Mouse (Mus musculus) midbrain, postnatal 0 days (tissue): Measurements from ENCODE around the gene Tmeff1. TPM values are rescaled to one million over a fixed set of nuclear protein-coding genes. Genes with fewer than 3 reads are reported as not detected.

Experiments used
- ATAC-seq: fragments of 200-750 bp; cut with Nextera tagmentation; 2 replicates; pipeline ENCODE4 v1.8.0; 2017; ENCODE audit warnings: moderate number of reproducible peaks, mild to moderate bottlenecking, moderate TSS enrichment, moderate library complexity; ENCODE audit not compliant: low FRiP score
- DNase-seq: peaks from one replicate; pipeline ENCODE4 v3.0.0-alpha.2; 2015; ENCODE audit warnings: low spot score
- H3K27ac ChIP-seq: fragments of 300-500 bp; sonication (generic); 2 replicates; pipeline ENCODE4 v1.5.1; 2014; ENCODE audit warnings: low read depth, mild to moderate bottlenecking, low read length, mixed read lengths
- H3K27me3 ChIP-seq: fragments of 300-500 bp; sonication (generic); 2 replicates; pipeline ENCODE4 v1.6.1; 2014; ENCODE audit warnings: low read length, control low read depth, mixed read lengths; ENCODE audit not compliant: insufficient read depth
- H3K36me3 ChIP-seq: fragments of 300-500 bp; sonication (generic); 2 replicates; pipeline ENCODE4 v1.6.1; 2014; ENCODE audit warnings: low read length, control low read depth, mixed read lengths; ENCODE audit not compliant: insufficient read depth
- H3K4me1 ChIP-seq: fragments of 300-500 bp; sonication (generic); 2 replicates; pipeline ENCODE4 v1.6.1; 2014; ENCODE audit warnings: mild to moderate bottlenecking, control low read depth, antibody characterized with exemption, low read length, mixed read lengths; ENCODE audit not compliant: insufficient read depth
- H3K4me2 ChIP-seq: fragments of 300-500 bp; sonication (generic); 2 replicates; pipeline ENCODE4 v1.6.1; 2014; ENCODE audit warnings: low read depth, mild to moderate bottlenecking, low read length, mixed read lengths; ENCODE audit not compliant: poor library complexity, severe bottlenecking
- H3K4me3 ChIP-seq: fragments of 300-500 bp; sonication (generic); 2 replicates; pipeline ENCODE4 v1.5.1; 2014; ENCODE audit warnings: low read depth, mild to moderate bottlenecking, low read length, moderate library complexity
- H3K9ac ChIP-seq: fragments of 300-500 bp; sonication (generic); replicated peaks from 2 replicates; pipeline ENCODE4 v1.6.1; 2014; ENCODE audit warnings: mild to moderate bottlenecking, low read length, moderate library complexity, mixed read lengths; ENCODE audit not compliant: poor library complexity, severe bottlenecking
- H3K9me3 ChIP-seq: fragments of 300-500 bp; sonication (generic); 2 replicates; pipeline ENCODE4 v1.6.1; 2016; ENCODE audit warnings: low read length, control low read depth
- CTCF ChIP-seq: IDR thresholded peaks from 2 replicates; pipeline ENCODE4 v1.5.1; 2016; ENCODE audit warnings: antibody characterized with exemption, mild to moderate bottlenecking
- WGBS: fragments of 180-500 bp; shearing (Covaris S2); extraction: QIAGEN DNeasy Blood & Tissue Kit; methylation state at CpG from one replicate; pipeline ENCODE4 v1.1.7; 2014; 5-methylcytosine and 5-hydroxymethylcytosine counted together
- polyA plus RNA-seq: library from polyadenylated mRNA; unstranded; fragments of >200 nt; fragmentation: Nextera tagmentation; extraction: Ambion mirVana; gene quantifications from 2 replicates; pipeline ENCODE4 v1.2.1, GENCODE M21; 2015
- total RNA-seq: library from RNA; depleted of rRNA; stranded (reverse); fragments of >200 nt; gene quantifications from 2 replicates; pipeline ENCODE4 v1.2.3, GENCODE M21; 2014

The Tmeff1 gene
- total and polyA plus RNA-seq, 2 experiments from 2014 or later, result 228 to 320 TPM

DNA sequence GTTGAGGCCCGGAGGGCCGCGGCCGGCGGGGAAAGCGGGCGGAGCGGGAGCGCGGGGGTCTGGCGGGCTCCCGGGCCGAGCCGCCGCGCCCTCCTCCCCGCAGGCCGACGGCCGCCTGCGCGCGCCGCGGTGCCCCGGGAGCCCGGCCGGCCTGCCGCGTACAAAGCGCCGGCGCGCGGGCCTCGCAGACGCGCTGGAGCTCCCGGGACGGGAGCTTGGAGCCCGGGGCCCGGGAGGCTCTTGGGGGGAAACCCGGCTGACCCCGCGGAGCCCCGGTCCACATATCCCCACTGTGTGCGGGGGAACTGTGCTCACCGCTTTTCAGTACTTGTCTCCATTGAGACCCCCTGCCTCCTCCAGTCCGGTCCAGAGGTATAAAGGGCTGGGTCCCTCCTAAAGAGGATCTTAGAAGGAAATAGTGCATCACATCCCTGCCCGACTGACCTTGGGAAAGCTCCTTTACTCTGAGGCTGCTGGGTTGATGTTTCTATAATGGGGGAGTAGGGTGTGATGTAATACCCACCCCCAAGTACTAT is 44.3 kb upstream of the Tmeff1 start:
- ATAC-seq (peak; percentile 67), DNase-seq (no peak)
- Histone ChIP-seq H3K27me3 (no peaks in the 10 kb centered on the region), H3K36me3 (no peaks in the 10 kb centered on the region), H3K4me3 (peak overlapping the region; percentile 81), H3K9me3 (no peaks in the 10 kb centered on the region), H3K9ac (peak overlapping the region; percentile 97), H3K27ac (peak overlapping the region; percentile 84), H3K4me1 (no peaks in the 10 kb centered on the region; the same call in 1 of the 2 replicates), H3K4me2 (peak overlapping the region; percentile 91)
- TF ChIP-seq CTCF, result no peak
- WGBS, result 0% methylated on average over 29 of the region's 50 CpGs

DNA sequence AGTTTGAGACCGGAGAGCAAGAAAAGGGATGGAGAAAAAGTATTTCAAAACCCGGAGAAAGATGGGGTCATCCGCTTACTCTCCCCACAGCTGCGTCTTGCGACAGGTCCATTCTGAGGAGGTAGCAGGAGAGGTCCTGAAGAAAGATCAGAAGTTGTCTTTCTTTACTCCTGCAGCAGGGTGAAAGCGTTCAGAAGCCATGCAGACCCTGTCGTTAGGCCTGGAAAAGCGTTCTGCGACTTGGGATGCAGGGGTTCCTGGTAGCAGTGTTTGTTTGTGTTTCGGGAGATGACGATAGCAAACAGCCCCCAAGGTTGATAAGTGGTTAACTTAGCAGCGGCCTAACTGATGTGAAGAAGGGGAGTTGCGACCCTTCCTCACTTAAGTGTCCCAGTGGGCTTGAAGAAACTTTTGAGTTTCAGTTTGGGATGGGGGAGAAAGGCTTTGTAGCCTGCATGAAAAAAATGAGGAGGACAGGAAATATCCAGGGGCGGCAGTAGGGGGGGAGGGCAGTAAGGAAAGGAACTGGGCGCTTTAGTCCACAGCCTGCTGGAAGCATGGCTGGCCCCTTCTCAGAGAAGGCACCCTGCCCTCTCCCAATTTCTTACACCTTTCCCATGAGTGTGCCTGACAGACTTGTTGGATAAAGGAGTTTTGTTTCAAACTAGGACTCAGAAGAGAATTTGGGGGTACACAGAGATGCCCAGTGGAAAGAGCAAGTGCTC is 43.3 kb upstream of the Tmeff1 start:
- no peaks in the 10 kb centered on the region for H3K27me3 ChIP-seq

DNA sequence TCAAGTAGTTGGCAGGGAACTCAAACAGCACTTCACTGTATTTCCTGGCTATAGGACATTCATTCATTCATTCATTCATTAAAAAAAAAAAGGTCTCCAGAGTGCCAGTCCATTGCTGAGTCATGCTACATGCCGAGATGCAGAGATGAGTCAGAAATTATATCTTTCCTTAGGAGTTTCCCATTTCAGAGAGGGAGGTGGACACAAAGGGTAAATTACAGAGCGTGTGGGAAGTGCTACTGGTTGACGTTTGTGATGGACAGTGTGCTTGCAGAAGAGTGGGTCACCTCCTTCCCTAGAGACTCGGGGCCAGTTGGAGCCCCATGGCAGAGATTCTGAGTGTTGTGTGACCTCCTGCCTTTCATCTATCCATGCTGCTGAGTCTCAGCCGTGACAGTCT is 42.6 kb upstream of the Tmeff1 start:
- peak overlapping the region; percentile 81; the same call in 1 of the 2 replicates for H3K4me3 ChIP-seq
- H3K27ac ChIP-seq, result no peak overlapping the region
- H3K27me3 ChIP-seq, result no peaks in the 10 kb centered on the region
- WGBS, result 34% methylated on average over 5 of the region's 5 CpGs
- H3K36me3 ChIP-seq, result no peaks in the 10 kb centered on the region
- TF ChIP-seq CTCF, result no peak
- DNase-seq (no peak), ATAC-seq (no peak)
- no peak overlapping the region; the same call in 1 of the 2 replicates for H3K9ac ChIP-seq
- H3K4me1 ChIP-seq, result peaks cover 7% of the 10 kb centered on the region; the same call in 1 of the 2 replicates
- H3K4me2 ChIP-seq, result peak overlapping the region; percentile 91
- H3K9me3 ChIP-seq, result no peaks in the 10 kb centered on the region

More for the DNA sequence above, 43.3 kb upstream of the Tmeff1 start:
- H3K27ac ChIP-seq, result no peak overlapping the region
- no peak for ATAC-seq
- 8% methylated on average over 14 of the region's 15 CpGs for WGBS
- peak overlapping the region; percentile 97 for H3K9ac ChIP-seq
- peaks cover 5% of the 10 kb centered on the region; the same call in 1 of the 2 replicates for H3K4me1 ChIP-seq
- H3K36me3 ChIP-seq, result no peaks in the 10 kb centered on the region
- H3K9me3 ChIP-seq, result no peaks in the 10 kb centered on the region
- H3K4me3 ChIP-seq, result peak overlapping the region; percentile 81
- no peak for TF ChIP-seq CTCF
- DNase-seq, result no peak
- H3K4me2 ChIP-seq, result peak overlapping the region; percentile 91

DNA sequence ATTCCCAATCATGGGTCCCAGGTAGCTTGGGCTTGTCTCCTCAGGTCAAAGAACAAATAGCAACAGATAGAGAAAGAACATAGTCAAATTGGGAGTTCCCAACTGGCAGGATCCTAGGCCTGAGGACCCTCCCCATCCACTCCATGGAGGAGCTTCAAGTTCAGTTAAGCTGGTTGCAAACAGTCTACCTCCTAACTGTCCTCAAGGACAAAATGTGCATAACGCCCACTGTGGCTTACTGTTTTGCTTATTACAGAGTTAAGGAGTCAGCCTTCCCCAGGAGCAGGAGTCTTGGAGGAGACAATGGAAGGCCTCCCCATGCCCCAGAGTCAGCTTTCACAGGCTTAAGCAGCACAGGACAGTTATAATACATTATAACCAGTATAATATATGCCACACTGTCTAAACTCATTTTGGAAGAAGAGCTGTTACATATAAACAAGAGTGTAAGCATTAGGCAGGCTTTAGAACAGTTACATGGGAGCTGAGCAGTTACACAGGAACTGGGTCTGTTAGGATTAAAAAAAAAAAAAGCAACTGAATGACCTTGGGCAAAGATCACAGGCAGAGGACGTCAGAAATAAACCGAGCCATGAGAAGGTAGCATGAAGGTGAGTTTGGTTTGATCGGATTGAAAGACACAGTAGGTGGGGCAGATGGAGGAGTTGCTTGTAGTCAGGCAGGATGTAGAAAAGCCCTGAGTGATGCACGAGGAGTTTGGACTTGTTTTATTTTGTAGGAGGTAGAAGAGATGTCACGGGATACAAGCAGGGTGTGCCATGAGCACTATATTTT is 41.7 kb upstream of the Tmeff1 start:
- TF ChIP-seq CTCF, result no peak
- H3K9me3 ChIP-seq, result no peaks in the 10 kb centered on the region
- no peak overlapping the region for H3K27ac ChIP-seq
- 0 out of 2 replicates have a peak overlapping the region, but pooled peaks have one; percentile 91 for H3K4me2 ChIP-seq
- DNase-seq, result no peak
- H3K27me3 ChIP-seq, result no peaks in the 10 kb centered on the region
- H3K9ac ChIP-seq, result no peak overlapping the region
- peaks cover 13% of the 10 kb centered on the region; the same call in 1 of the 2 replicates for H3K4me1 ChIP-seq
- H3K36me3 ChIP-seq, result no peaks in the 10 kb centered on the region
- H3K4me3 ChIP-seq, result no peak overlapping the region
- WGBS, result 60% methylated on average over 6 of the region's 6 CpGs
- no peak for ATAC-seq

DNA sequence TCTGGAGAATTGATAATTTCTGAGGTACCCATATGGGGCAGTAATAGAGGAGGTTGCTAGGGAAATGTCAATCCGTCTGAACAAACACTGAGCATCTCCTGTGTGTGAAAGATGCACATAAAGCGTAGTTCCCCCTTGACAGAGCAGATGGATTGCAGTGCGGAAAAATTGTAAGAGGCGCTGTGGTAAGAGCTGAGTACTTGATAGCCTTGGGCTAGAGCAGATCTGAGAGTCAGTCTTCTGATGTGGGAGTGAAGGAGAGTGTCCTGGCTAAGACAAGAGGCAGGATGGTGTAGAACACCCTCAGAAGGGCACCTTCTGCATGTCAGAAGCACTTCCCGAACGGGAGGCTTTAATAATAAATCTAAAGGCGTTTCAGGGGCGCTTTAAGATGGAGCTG is 40.8 kb upstream of the Tmeff1 start:
- Histone ChIP-seq H3K9me3 (no peaks in the 10 kb centered on the region), H3K4me3 (no peak overlapping the region), H3K4me1 (peaks cover 16% of the 10 kb centered on the region; the same call in 1 of the 2 replicates), H3K4me2 (no peak overlapping the region), H3K9ac (no peak overlapping the region), H3K27ac (no peak overlapping the region), H3K36me3 (no peaks in the 10 kb centered on the region), H3K27me3 (no peaks in the 10 kb centered on the region)
- ATAC-seq (no peak), DNase-seq (no peak)
- WGBS, result 68% methylated on average over 8 of the region's 8 CpGs
- TF ChIP-seq CTCF, result no peak
